Mouse (Mus musculus) 416B (cell line): ENCODE results near the gene Lcn6.
"Not testable (repeated sequence)": the region's sequence is repeated elsewhere in the genome, so short reads cannot be mapped to it uniquely, and the experiment has no call there.

Source experiments
- DNase-seq: peaks from one replicate; pipeline ENCODE4 v3.0.0; 2011; ENCODE audit warnings: low read depth

Gene Lcn6

GRCm38 (mm10) chr2:25703706-25704105, 27.1 kb downstream of the Lcn6 start:
- DNase-seq: no peak

- no peak for DNase-seq
These were observed 30.3 kb downstream of the Lcn6 start, which contains the start of gene Bmyc for GRCm38 (mm10) chr2:25706643-25707481. Bmyc (plus strand) TSS chr2:25706739.

- DNase-seq: no peak
These were observed 31.5 kb downstream of the Lcn6 start for GRCm38 (mm10) chr2:25708121-25708520.

- not testable (repeated sequence) for DNase-seq
These were observed 32.5 kb downstream of the Lcn6 start for GRCm38 (mm10) chr2:25709056-25709455.

GRCm38 (mm10) chr2:25709791-25710190, 33.2 kb downstream of the Lcn6 start:
- not testable (repeated sequence) for DNase-seq

GRCm38 (mm10) chr2:25711641-25712040, 35.1 kb downstream of the Lcn6 start:
- not testable (repeated sequence) for DNase-seq

- DNase-seq: no peak
These were observed 40.6 kb downstream of the Lcn6 start for GRCm38 (mm10) chr2:25717222-25717621.
